Mouse (Mus musculus) neural tube, embryonic 11.5 days (tissue): ENCODE results near the gene Ssbp3. TPM values are rescaled to one million over a fixed set of nuclear protein-coding genes. Genes with fewer than 3 reads are reported as not detected.
A peak's percentile ranks its signal among the peaks of the same experiment; 100 is the strongest.

Source experiments
- ATAC-seq: fragments of 200-750 bp; cut with Nextera tagmentation; 2 replicates; pipeline ENCODE4 v1.8.0; 2017; ENCODE audit warnings: moderate number of reproducible peaks, mild to moderate bottlenecking, moderate TSS enrichment, moderate library complexity; ENCODE audit not compliant: insufficient read depth, low FRiP score, low TSS enrichment
- DNase-seq: peaks from one replicate; pipeline ENCODE4 v3.0.0-alpha.2; 2015; ENCODE audit warnings: low spot score
- H3K27ac ChIP-seq: fragments of 300-500 bp; sonication (generic); 2 replicates; pipeline ENCODE4 v1.5.1; 2014; ENCODE audit warnings: low read depth, mild to moderate bottlenecking, low read length
- H3K27me3 ChIP-seq: fragments of 300-500 bp; sonication (generic); 2 replicates; pipeline ENCODE4 v1.6.1; 2014; ENCODE audit warnings: mild to moderate bottlenecking, low read length, mixed read lengths; ENCODE audit not compliant: control insufficient read depth, insufficient read depth
- H3K36me3 ChIP-seq: fragments of 300-500 bp; sonication (generic); 2 replicates; pipeline ENCODE4 v1.6.1; 2014; ENCODE audit warnings: mild to moderate bottlenecking, low read length, moderate library complexity, mixed read lengths; ENCODE audit not compliant: control insufficient read depth, insufficient read depth
- H3K4me1 ChIP-seq: fragments of 300-500 bp; sonication (generic); 2 replicates; pipeline ENCODE4 v1.6.1; 2014; ENCODE audit warnings: low read length, mixed read lengths; ENCODE audit not compliant: control insufficient read depth, insufficient read depth
- H3K4me2 ChIP-seq: fragments of 300-500 bp; sonication (generic); 2 replicates; pipeline ENCODE4 v1.6.1; 2014; ENCODE audit warnings: low read depth, mild to moderate bottlenecking, moderate library complexity
- H3K4me3 ChIP-seq: fragments of 300-500 bp; sonication (generic); 2 replicates; pipeline ENCODE4 v1.5.1; 2014; ENCODE audit warnings: low read depth, low read length
- H3K9ac ChIP-seq: fragments of 300-500 bp; sonication (generic); 2 replicates; pipeline ENCODE4 v1.6.1; 2014; ENCODE audit warnings: mild to moderate bottlenecking, low read length
- H3K9me3 ChIP-seq: fragments of 300-500 bp; sonication (generic); 2 replicates; pipeline ENCODE4 v1.6.1; 2016; ENCODE audit warnings: low read length; ENCODE audit not compliant: control insufficient read depth
- WGBS: fragments of 180-500 bp; shearing (Covaris S2); extraction: QIAGEN DNeasy Blood & Tissue Kit; methylation state at CpG from one replicate; pipeline ENCODE4 v1.1.7; 2014; 5-methylcytosine and 5-hydroxymethylcytosine counted together
- polyA plus RNA-seq: library from polyadenylated mRNA; unstranded; fragments of >200 nt; fragmentation: Nextera tagmentation; extraction: Ambion mirVana; gene quantifications from 2 replicates; pipeline ENCODE4 v1.2.1, GENCODE M21; 2014

Gene Ssbp3
- polyA plus RNA-seq, 1 experiment from 2014 or later: 145 TPM

DNA sequence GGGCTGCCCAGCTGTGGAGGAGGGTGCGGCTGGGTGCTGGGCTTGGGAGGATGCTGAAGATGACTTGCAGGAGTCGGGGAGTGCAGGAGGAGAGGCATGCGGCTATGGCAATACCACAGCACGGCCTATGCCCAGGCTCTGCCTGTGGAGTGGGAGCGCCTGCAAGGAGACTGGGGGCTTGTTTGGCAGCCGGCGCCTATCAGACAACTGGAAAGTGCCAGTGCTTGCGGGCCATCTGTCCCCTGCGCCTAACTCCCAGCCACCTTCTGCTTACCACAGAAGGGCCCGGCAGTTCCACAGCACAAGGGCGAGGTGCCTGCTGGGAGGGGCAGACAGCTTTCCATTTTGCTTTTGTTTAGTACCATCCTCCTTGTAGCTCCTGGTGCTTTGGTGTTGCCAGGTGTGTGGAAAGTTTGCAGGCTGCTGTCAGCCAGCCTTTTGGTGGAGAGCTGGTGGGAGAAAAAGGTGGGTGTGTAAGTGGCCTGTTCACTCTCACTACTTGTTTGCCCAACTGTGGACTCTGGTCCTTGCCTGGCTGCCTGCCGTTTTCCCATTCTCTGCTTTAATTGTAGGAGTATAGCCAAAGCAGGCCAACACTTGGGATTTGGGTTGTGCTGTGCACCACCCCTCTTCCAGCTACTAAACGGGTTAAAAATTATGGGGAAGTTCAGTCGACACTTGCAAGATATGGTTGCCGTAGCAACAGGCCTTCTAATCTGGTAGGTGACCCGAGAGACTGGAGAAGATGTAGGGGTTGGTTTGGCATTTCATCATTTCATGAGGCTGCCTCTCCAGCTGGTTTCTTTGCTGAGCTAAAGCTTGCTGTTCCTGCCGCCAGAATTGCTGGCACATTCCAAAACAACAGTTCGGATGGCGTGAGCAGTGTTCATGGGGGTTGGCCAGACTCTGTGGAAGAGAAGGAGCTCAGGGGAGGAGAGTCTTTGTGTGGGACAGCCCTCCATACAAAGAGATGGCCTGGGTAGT lies 45.5 kb downstream of the Ssbp3 start:
- 45% methylated on average over 19 of the region's 19 CpGs for WGBS
- Histone ChIP-seq H3K36me3 (peaks cover 4% of the 10 kb centered on the region), H3K4me3 (no peak overlapping the region), H3K9ac (peak overlapping the region; percentile 11; the same call in 1 of the 2 replicates), H3K4me2 (0 out of 2 replicates have a peak overlapping the region, but pooled peaks have one; percentile 7), H3K27ac (peak overlapping the region; percentile 49), H3K27me3 (no peaks in the 10 kb centered on the region), H3K4me1 (peaks cover 66% of the 10 kb centered on the region), H3K9me3 (no peaks in the 10 kb centered on the region)
- ATAC-seq (no peak), DNase-seq (no peak)

DNA sequence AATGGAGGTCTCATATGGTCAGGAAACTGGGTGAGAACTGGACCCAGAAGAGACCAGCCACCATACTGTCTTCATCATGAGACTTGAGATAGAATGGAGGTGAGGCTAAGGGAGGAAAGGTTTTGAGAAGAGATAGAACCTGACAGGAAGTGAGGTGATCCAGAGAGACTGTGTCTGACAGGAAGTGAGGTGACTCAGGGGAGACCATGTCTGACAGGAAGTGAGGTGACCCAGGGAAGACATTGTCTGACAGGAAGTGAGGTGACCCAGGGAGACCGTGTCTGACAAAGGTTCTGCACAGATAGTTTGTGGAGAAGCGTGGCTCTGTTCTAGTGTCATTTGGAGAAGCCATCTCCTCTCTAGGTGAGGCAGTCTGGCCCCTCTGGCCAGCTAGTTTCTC lies 47.6 kb downstream of the Ssbp3 start:
- no peaks in the 10 kb centered on the region for H3K9me3 ChIP-seq
- no peak overlapping the region for H3K4me3 ChIP-seq
- H3K9ac ChIP-seq: no peak overlapping the region
- DNase-seq: no peak
- H3K27me3 ChIP-seq: no peaks in the 10 kb centered on the region
- ATAC-seq: no peak
- WGBS: 67% methylated on average over 2 of the region's 2 CpGs
- H3K4me2 ChIP-seq: no peak overlapping the region
- H3K36me3 ChIP-seq: peaks cover 3% of the 10 kb centered on the region
- peaks cover 72% of the 10 kb centered on the region for H3K4me1 ChIP-seq
- no peak overlapping the region for H3K27ac ChIP-seq

DNA sequence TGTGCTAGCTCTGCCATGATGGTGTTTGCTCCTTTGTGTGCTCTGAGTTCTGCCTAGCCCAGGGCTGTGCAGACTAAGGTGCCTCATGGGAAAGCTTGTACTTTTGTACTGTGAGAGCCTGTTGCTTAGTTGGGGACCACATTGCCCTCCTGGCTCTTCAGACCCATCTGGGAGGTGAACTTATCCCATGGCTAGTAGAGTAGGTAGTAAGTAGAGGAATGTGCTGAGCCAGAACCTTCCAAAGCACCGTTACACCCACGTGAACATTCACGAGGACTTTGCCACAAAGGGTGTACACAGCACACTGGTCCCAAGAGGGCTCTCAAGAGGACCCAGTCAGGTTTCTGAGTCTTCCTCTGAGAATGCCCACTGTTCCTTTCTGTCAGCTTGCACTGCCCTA lies 48.1 kb downstream of the Ssbp3 start:
- no peak overlapping the region for H3K4me2 ChIP-seq
- H3K9me3 ChIP-seq: no peaks in the 10 kb centered on the region
- no peak for DNase-seq
- peaks cover 70% of the 10 kb centered on the region for H3K4me1 ChIP-seq
- H3K27ac ChIP-seq: peak overlapping the region; percentile 20; the same call in 1 of the 2 replicates
- no peak overlapping the region for H3K9ac ChIP-seq
- H3K36me3 ChIP-seq: peaks cover 3% of the 10 kb centered on the region
- no peak for ATAC-seq
- WGBS: 79% methylated on average over 3 of the region's 3 CpGs
- no peak overlapping the region for H3K4me3 ChIP-seq
- no peaks in the 10 kb centered on the region for H3K27me3 ChIP-seq

DNA sequence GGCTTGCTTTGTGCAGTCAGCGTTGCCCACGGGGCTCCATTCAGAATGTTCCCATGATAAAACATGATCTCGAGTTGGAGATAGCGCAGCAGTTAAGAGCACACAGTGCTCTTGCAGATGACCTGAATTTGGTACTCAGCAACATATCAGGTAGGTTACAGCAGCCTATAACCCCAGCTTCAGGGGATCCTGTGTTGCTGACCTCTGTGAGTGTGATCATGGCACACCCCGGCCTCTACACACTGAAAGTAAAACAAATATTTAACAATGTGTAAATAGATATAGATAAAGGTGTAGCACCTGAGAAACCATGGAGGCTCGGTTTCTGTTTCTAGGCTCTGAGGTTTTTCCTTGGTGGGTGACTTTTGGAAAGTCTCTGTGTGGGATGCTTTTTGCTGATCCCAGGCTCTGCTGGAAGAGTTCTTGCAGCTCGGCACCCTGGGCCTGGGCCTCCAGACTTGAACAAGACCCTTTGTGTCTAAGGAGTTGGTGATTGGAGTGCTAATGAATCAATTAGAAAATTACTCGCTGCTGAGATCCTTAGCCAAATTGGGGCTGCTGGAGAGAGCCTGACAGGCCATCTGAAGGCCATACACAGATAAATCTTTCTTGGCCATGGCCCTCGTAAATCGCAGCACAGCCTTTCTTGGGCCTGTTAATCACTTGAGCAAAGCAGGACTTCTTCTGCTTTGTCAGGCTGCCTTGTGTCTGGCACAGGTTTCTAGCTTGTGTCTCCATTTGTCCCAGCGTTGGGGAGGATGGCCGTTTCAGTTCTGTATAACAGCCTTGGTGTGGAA lies 49.2 kb downstream of the Ssbp3 start:
- Histone ChIP-seq H3K9ac (no peak overlapping the region), H3K27me3 (no peaks in the 10 kb centered on the region), H3K27ac (peak overlapping the region; percentile 42), H3K4me1 (peaks cover 67% of the 10 kb centered on the region), H3K4me2 (no peak overlapping the region), H3K9me3 (no peaks in the 10 kb centered on the region), H3K4me3 (no peak overlapping the region), H3K36me3 (peaks cover 3% of the 10 kb centered on the region)
- ATAC-seq: peak; percentile 26; the same call in 1 of the 2 replicates
- peak; percentile 25 for DNase-seq
- 54% methylated on average over 12 of the region's 12 CpGs for WGBS

DNA sequence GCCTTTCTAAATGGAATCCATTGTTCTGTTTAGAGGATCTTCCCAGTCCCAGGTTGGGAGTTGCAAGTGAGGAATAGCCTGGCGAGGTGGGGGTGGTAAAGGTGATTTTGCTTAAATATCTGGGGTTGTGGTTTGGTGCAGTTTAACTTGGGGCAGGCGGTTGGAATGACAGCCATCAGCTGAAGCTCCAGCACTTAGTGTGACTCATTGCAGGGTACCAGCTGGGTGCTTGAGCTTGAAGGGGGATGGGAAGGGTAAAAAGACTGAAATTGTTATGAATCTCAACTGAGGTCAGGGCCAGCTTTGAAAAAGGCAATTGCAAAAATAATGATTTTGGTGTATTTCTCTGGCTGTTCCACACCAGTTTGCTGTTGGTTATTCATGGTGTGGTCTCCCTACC lies 50.0 kb downstream of the Ssbp3 start:
- no peaks in the 10 kb centered on the region for H3K9me3 ChIP-seq
- H3K27ac ChIP-seq: peak overlapping the region; percentile 42
- H3K4me3 ChIP-seq: no peak overlapping the region
- H3K9ac ChIP-seq: no peak overlapping the region
- WGBS: 76% methylated on average over 2 of the region's 2 CpGs
- H3K27me3 ChIP-seq: no peaks in the 10 kb centered on the region
- H3K4me2 ChIP-seq: no peak overlapping the region
- no peak for ATAC-seq
- H3K36me3 ChIP-seq: no peaks in the 10 kb centered on the region
- DNase-seq: no peak
- H3K4me1 ChIP-seq: peaks cover 61% of the 10 kb centered on the region

DNA sequence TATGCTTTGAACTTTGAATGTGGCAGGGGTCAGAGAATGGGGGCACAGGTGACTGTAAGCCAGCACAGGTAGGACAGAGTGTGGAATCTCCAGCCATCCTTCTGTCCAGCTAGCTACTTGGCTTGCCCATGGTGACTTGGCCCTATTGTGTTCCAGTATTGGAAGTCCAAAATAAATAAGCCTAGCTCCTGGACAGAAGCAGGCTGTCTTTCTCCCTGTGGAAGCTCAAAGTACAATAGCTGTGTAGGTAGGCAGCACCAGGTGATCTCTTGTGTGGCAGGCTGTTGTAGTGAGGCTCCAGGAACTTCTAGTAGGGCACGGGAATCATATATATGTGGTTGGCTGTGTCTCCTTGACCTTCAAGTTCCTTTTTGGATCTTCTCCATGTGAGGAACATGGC lies 50.8 kb downstream of the Ssbp3 start:
- Histone ChIP-seq H3K4me3 (no peak overlapping the region), H3K27me3 (no peaks in the 10 kb centered on the region), H3K27ac (no peak overlapping the region), H3K4me2 (no peak overlapping the region), H3K4me1 (peaks cover 55% of the 10 kb centered on the region), H3K9ac (no peak overlapping the region), H3K36me3 (peaks cover 2% of the 10 kb centered on the region; the same call in 1 of the 2 replicates), H3K9me3 (no peaks in the 10 kb centered on the region)
- DNase-seq: no peak
- 96% methylated on average over 1 of the region's 1 CpGs for WGBS
- ATAC-seq: no peak

DNA sequence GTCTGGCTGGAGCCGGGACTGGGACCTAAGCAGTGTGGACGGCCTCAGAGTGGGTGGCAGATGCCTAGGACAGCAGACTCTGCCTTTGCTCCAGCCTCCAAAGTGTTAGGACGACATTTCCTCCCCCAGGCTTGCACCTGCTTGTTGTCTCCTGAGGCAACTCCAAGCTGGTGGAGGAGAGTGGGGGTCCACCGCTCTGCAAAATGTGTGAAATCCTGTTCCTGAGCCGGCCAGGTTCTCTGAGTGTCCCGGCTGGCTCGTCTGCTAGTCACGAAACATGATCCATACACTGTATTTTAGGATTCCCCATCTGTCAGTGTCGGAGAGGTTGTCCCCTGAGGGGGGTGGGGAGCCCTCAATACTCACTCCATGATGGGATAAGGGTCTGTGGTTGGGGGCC lies 53.9 kb downstream of the Ssbp3 start:
- peaks cover 2% of the 10 kb centered on the region; the same call in 1 of the 2 replicates for H3K36me3 ChIP-seq
- 62% methylated on average over 9 of the region's 9 CpGs for WGBS
- no peak overlapping the region for H3K4me2 ChIP-seq
- H3K9me3 ChIP-seq: no peaks in the 10 kb centered on the region
- H3K4me3 ChIP-seq: no peak overlapping the region
- H3K27ac ChIP-seq: no peak overlapping the region
- no peaks in the 10 kb centered on the region for H3K27me3 ChIP-seq
- peak; percentile 27 for DNase-seq
- H3K4me1 ChIP-seq: peaks cover 44% of the 10 kb centered on the region
- H3K9ac ChIP-seq: no peak overlapping the region
- no peak; the same call in 1 of the 2 replicates for ATAC-seq

DNA sequence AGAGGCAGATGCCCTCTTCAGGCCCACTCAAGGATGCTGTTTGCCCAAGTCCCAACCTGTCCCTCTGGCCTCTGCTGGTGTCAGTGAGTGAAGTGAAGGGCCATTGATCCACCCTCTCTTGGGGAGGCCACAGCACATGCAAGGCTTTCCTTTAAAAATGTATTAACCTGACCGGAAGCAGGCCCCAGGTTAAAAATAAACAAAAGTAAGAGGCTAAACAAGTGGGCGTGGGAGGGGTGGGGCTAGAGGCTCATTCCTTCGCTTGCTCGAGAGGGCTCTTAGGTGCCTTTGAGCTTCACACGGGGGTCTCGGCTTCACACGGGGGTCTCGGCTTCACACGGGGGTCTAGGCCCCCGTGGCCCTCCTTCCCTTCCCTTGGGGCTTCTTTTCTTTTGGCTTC lies 54.5 kb downstream of the Ssbp3 start:
- 64% methylated on average over 10 of the region's 10 CpGs for WGBS
- Histone ChIP-seq H3K27ac (no peak overlapping the region), H3K36me3 (peaks cover 2% of the 10 kb centered on the region; the same call in 1 of the 2 replicates), H3K4me1 (peaks cover 38% of the 10 kb centered on the region), H3K4me2 (no peak overlapping the region), H3K9ac (no peak overlapping the region), H3K9me3 (no peaks in the 10 kb centered on the region), H3K4me3 (no peak overlapping the region), H3K27me3 (no peaks in the 10 kb centered on the region)
- no peak for ATAC-seq
- no peak for DNase-seq
